Mouse (Mus musculus): ENCODE measurements around the gene Celsr3. TPM values are rescaled to one million over a fixed set of nuclear protein-coding genes. Genes with fewer than 3 reads are reported as not detected.
A peak's percentile ranks its signal among the peaks of the same experiment; 100 is the strongest.

Celsr3 gene
- polyA plus RNA-seq, 1 experiment from 2014 or later = 7.2 TPM

DNA sequence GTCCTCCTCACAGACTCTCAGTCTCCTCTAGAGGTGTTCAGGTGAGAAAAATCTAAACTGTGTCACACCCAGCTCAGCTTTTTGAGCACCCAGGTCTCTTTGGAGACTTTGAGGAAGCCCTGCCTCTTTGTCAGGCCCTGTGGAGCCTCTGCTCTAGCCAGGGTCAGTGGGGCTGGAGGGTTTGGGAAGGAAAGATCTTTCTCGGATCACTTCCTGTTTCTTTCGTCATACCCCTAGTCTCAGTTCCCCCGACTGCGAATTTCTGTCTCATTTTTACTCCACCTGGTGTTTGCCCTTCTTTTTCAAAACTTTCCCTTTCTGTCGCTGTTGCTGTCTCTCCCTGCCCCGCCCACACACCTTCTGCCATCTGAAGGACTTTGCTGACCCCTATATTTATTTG is 16.4 kb upstream of the Celsr3 start:
- no peak overlapping the region for H3K27ac ChIP-seq
- WGBS = 89% methylated on average over 6 of the region's 6 CpGs
- no peaks in the 10 kb centered on the region for H3K9me3 ChIP-seq
- peaks cover 16% of the 10 kb centered on the region for H3K4me1 ChIP-seq (replicated peaks)
- H3K4me3 ChIP-seq = peak overlapping the region; percentile 83; the same call in 1 of the 2 replicates
- no peak for DNase-seq (ENCODE audit: low spot score)
- H3K36me3 ChIP-seq = peaks cover 70% of the 10 kb centered on the region
- no peaks in the 10 kb centered on the region for H3K27me3 ChIP-seq (ENCODE audit: insufficient read depth, poor library complexity, severe bottlenecking)

DNA sequence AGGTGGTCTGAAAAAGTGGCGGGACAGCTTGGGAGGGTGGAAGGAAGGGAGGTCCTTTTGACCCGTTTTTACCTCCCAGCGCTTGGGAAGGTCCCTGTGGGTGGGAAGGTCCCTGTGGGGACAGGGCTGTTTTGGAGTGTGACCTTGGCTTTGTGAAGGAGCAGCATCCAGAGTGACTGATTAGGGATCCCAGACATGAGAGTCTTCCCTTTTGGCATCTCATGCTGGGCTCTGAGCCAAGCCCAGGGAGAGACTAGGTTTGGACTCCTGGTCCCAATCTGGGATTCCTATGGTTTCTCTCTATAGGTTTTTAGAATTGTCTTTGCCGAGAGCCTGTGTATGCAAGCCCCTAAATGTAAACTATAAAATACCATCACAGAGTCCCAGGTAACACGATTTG is 15.6 kb upstream of the Celsr3 start:
- WGBS = 78% methylated on average over 5 of the region's 5 CpGs
- Histone ChIP-seq H3K36me3 (peaks cover 70% of the 10 kb centered on the region), H3K9me3 (no peaks in the 10 kb centered on the region), H3K27ac (no peak overlapping the region), H3K4me3 (no peak overlapping the region), H3K4me1 (replicated peaks) (peaks cover 16% of the 10 kb centered on the region), H3K27me3 (ENCODE audit: insufficient read depth, poor library complexity, severe bottlenecking) (no peaks in the 10 kb centered on the region)
- DNase-seq (ENCODE audit: low spot score) = no peak

DNA sequence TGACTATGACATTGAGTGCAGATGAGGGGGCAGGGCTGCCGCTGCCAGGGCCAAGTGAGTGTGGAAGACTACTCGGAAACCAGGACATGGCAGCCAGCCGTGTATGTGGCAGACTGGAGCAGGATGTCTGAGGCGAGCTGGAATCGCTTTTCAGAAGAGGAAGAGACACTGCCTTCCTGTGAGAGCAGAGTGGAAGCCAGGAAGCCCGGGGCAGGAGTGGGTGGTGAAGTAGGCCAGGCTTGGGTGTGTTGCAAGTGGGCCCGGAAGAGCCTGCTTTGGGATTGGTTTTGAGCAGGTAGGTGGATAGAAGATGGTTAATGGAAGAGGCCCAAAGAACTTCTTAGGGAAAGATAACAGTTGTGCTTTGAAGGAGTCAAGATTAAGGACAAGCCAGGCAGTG is 10.6 kb upstream of the Celsr3 start:
- no peaks in the 10 kb centered on the region for H3K27me3 ChIP-seq (ENCODE audit: insufficient read depth, poor library complexity, severe bottlenecking)
- H3K9me3 ChIP-seq = no peaks in the 10 kb centered on the region
- DNase-seq (ENCODE audit: low spot score) = no peak
- no peak overlapping the region for H3K27ac ChIP-seq
- WGBS = 95% methylated on average over 7 of the region's 7 CpGs
- no peak overlapping the region for H3K4me3 ChIP-seq
- H3K4me1 ChIP-seq (replicated peaks) = no peaks in the 10 kb centered on the region
- H3K36me3 ChIP-seq = peaks cover 81% of the 10 kb centered on the region

DNA sequence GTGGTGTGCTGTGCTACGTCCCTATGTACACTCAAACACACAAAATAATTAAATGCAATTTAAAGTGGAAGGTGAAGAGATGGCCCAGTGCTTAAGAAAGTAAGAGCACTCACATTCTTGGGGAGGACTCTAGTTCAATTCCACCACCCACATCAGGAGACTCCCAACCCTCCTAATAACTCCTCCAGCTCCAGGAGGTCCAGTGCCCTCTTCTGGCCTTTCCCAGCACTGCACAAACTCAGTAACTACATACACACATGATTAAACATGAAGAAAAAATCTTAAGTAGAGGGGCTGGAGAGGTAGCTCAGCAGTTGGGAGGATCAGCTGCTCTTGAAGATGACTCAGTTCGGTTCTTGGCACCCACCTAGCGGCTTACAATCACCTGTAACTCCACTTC is 6.6 kb upstream of the Celsr3 start:
- H3K4me1 ChIP-seq (replicated peaks) = peaks cover 9% of the 10 kb centered on the region
- H3K36me3 ChIP-seq = peaks cover 44% of the 10 kb centered on the region
- 67% methylated on average over 3 of the region's 3 CpGs for WGBS
- peak; percentile 56 for DNase-seq (ENCODE audit: low spot score)
- peaks cover 18% of the 10 kb centered on the region for H3K27me3 ChIP-seq (ENCODE audit: insufficient read depth, poor library complexity, severe bottlenecking)
- H3K4me3 ChIP-seq = no peak overlapping the region
- no peak overlapping the region for H3K27ac ChIP-seq
- no peaks in the 10 kb centered on the region for H3K9me3 ChIP-seq

DNA sequence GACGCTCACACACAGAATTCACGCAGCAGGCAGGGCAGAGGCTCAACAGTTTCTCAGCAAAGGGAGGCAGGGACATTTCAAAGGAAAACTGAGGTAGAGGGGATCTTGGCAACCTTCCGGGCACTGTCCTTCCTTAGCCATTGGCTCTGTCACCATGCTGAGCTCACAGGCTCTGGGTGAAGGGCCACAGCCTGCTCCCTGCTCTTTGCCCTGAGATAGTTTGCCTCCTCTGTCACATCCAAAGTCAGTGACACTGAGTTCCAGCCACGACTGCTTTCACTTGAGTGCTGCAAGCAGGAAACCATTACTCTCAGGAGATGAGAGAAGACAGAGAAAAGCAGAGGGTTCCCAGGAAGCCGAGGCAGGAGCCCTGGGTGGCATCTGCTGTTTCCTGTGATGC is 6.0 kb upstream of the Celsr3 start:
- no peak overlapping the region for H3K27ac ChIP-seq
- H3K27me3 ChIP-seq (ENCODE audit: insufficient read depth, poor library complexity, severe bottlenecking) = peaks cover 24% of the 10 kb centered on the region
- H3K4me3 ChIP-seq = no peak overlapping the region
- peaks cover 15% of the 10 kb centered on the region for H3K4me1 ChIP-seq (replicated peaks)
- WGBS = 70% methylated on average over 5 of the region's 5 CpGs
- no peak for DNase-seq (ENCODE audit: low spot score)
- H3K9me3 ChIP-seq = no peaks in the 10 kb centered on the region
- H3K36me3 ChIP-seq = peaks cover 38% of the 10 kb centered on the region

DNA sequence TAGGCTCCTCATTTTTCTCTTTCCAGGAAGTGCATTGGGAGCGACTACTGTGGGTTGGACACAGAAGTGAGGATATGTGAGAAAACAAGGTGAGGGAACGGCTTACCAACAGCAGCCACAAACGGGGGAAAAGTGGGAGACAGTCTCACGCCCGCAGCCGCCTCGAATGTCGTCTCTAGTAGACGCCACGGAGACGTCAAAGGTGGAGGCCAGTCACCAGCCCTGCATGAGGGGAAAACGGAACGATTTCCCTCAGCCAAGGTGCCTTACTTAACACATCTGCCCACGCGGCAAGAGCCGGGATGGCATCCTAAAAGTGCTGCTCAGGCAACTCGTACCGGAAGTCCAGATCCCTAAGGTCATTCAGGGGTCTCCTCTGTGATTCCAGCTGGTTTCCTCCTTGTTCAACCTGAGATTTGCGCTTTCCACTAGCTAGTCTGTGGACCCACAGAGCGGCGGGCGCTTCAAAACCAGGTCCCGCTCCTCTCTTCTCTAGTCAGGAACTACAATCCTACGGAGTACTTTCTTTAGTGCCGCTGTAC is 1.9 kb upstream of the Celsr3 start:
- Histone ChIP-seq H3K9me3 (no peaks in the 10 kb centered on the region), H3K27me3 (ENCODE audit: insufficient read depth, poor library complexity, severe bottlenecking) (peaks cover 64% of the 10 kb centered on the region), H3K4me1 (replicated peaks) (peaks cover 46% of the 10 kb centered on the region), H3K27ac (peak overlapping the region; percentile 88), H3K4me3 (peak overlapping the region; percentile 75), H3K36me3 (peaks cover 17% of the 10 kb centered on the region)
- DNase-seq (ENCODE audit: low spot score) = peak; percentile 29
- WGBS = 4% methylated on average over 25 of the region's 25 CpGs

DNA sequence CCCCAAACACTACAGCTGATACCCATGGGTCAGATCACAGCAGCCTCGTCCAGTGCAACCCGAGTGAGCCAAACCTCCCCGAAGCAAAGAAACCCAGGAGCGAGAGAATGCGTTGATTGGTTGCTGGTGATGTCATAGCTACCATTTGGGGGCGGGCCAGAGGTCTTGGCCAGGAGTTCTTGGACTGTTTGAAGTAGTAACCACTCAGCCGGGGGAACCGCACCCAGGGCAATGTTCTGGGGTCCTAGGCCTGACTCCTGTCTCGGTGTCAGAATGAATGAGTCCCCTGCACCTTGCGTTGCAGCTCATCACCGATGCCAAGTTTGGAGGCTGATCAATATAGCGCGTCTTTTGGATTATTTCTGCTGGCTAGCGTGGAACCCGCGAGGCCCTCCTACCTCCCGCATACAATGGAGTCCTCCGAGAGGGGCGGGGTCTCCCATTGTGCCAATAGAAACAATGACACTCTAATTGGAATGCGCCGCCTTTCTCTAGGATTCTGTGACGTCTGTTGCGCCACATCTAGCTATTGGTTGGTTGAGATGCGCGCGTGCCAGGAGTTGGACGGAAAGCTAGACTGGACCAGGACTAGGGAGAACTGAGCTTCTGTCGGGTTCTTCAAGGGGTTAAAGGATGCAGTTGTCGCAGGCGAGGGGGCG is 1.2 kb upstream of the Celsr3 start:
- peaks cover 71% of the 10 kb centered on the region for H3K27me3 ChIP-seq (ENCODE audit: insufficient read depth, poor library complexity, severe bottlenecking)
- WGBS = under 1% methylated on average over 31 of the region's 31 CpGs
- peak overlapping the region; percentile 88 for H3K27ac ChIP-seq

DNA sequence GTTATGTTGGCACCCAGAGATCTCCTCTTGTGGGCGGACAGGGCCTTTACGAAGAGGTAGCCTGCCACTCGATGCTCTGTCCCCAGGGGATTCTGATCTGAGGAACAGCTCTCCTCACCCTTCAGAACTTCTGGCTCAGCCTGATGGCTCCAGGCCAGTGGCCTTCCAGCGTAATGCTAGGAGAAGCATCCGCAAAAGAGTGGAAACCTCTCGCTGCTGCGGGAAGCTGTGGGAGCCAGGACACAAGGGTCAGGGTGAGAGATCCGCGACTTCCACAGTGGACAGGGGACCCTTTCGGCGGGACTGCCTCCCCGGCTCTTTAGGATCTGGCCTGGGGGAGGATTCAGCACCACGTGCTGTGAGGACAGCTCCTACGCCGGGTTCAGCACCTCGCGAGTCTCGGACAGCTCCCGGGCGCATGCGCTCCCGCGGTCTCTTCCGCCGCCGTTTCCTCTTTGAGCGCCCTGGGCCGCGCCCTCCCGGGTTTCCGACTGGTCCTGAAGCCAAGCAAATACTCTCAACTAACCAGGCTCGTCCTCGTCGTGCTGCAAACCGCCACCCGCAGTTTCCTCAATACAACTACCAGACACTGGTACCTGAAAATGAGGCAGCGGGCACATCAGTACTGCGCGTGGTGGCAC is 700 bp downstream of the Celsr3 start:
- peaks cover 26% of the 10 kb centered on the region for H3K36me3 ChIP-seq
- WGBS = 2% methylated on average over 39 of the region's 39 CpGs
- peak; percentile 84 for DNase-seq (ENCODE audit: low spot score)
- no peaks in the 10 kb centered on the region for H3K9me3 ChIP-seq
- H3K27me3 ChIP-seq (ENCODE audit: insufficient read depth, poor library complexity, severe bottlenecking) = peaks cover 90% of the 10 kb centered on the region
- H3K4me3 ChIP-seq = peak overlapping the region; percentile 75
- peaks cover 52% of the 10 kb centered on the region for H3K4me1 ChIP-seq (replicated peaks)
- H3K27ac ChIP-seq = peak overlapping the region; percentile 88

More for the DNA sequence above, 1.2 kb upstream of the Celsr3 start:
- Histone ChIP-seq H3K4me3 (peak overlapping the region; percentile 75), H3K9me3 (no peaks in the 10 kb centered on the region), H3K36me3 (peaks cover 24% of the 10 kb centered on the region), H3K4me1 (replicated peaks) (peaks cover 46% of the 10 kb centered on the region)
- DNase-seq (ENCODE audit: low spot score) = peak; percentile 84

DNA sequence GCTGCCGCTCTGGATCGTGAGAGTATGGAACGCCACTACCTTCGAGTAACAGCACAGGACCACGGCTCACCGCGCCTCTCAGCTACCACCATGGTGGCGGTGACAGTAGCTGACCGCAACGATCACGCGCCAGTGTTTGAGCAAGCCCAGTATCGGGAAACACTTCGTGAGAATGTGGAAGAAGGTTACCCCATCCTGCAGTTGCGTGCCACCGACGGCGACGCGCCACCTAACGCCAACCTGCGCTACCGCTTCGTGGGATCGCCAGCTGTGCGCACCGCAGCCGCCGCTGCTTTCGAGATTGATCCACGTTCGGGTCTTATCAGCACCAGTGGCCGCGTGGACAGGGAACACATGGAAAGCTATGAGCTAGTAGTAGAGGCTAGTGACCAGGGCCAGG is 1.3 kb downstream of the Celsr3 start:
- H3K27me3 ChIP-seq (ENCODE audit: insufficient read depth, poor library complexity, severe bottlenecking) = peaks cover 97% of the 10 kb centered on the region
- H3K27ac ChIP-seq = no peak overlapping the region
- DNase-seq (ENCODE audit: low spot score) = no peak
- H3K4me3 ChIP-seq = peak overlapping the region; percentile 75
- H3K9me3 ChIP-seq = no peaks in the 10 kb centered on the region
- WGBS = 12% methylated on average over 34 of the region's 34 CpGs
- peaks cover 32% of the 10 kb centered on the region for H3K36me3 ChIP-seq
- peaks cover 59% of the 10 kb centered on the region for H3K4me1 ChIP-seq (replicated peaks)

DNA sequence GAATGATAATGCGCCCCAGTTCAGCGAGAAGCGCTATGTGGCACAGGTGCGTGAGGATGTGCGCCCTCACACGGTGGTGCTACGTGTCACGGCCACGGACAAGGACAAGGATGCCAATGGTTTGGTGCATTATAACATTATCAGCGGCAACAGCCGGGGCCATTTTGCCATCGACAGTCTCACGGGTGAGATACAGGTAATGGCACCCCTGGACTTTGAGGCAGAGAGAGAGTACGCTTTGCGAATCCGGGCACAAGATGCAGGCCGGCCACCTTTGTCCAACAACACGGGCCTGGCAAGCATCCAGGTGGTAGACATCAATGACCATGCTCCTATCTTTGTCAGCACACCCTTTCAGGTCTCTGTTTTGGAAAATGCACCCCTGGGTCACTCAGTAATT is 1.8 kb downstream of the Celsr3 start:
- peaks cover 99% of the 10 kb centered on the region for H3K27me3 ChIP-seq (ENCODE audit: insufficient read depth, poor library complexity, severe bottlenecking)
- peaks cover 36% of the 10 kb centered on the region for H3K36me3 ChIP-seq
- no peak for DNase-seq (ENCODE audit: low spot score)
- WGBS = 63% methylated on average over 18 of the region's 18 CpGs
- H3K4me3 ChIP-seq = peak overlapping the region; percentile 75
- H3K4me1 ChIP-seq (replicated peaks) = peaks cover 63% of the 10 kb centered on the region
- no peak overlapping the region for H3K27ac ChIP-seq
- no peaks in the 10 kb centered on the region for H3K9me3 ChIP-seq

DNA sequence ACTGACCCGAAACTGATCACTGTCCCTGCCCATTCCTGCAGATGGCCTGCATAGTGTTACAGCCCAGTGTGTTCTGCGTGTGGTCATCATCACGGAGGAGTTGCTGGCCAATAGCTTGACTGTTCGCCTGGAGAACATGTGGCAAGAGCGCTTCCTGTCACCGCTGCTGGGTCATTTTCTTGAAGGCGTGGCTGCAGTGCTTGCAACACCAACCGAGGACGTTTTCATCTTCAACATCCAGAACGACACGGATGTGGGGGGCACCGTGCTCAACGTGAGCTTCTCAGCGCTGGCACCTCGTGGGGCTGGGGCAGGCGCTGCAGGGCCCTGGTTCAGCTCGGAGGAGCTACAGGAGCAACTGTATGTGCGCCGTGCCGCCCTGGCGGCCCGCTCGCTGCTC is 5.5 kb downstream of the Celsr3 start:
- DNase-seq (ENCODE audit: low spot score) = peak; percentile 15
- peaks cover 77% of the 10 kb centered on the region for H3K27me3 ChIP-seq (ENCODE audit: insufficient read depth, poor library complexity, severe bottlenecking)

DNA sequence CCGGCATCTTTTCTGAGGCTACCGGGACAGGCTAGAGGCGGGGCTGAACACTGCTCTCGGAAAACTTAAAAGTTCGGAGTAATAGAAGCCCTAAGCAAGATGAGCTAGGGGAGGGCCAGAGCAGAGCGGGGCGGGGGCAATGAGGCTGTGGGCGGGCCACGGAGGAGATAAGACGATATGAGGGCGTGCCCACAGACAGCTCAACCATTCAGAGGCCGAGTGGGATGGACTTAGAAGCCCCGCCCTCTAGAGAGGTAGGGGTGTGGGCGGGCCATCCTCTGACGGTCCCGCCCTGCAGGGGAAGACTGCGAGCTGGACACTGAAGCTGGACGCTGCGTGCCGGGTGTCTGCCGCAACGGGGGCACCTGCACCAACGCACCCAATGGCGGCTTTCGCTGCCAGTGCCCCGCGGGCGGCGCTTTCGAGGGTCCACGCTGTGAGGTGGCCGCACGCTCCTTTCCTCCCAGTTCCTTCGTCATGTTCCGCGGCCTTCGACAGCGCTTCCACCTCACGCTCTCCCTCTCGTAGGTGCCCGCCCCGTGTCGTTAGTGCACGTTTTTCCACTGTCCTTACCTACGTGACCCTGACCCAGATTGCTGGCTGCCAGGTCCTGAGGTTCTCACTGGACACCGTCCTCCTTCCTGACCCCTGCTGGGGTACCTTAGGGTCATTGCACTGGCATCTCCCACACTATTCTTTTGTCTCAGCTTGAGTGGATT is 6.4 kb downstream of the Celsr3 start:
- Histone ChIP-seq H3K4me3 (peak overlapping the region; percentile 63), H3K27me3 (ENCODE audit: insufficient read depth, poor library complexity, severe bottlenecking) (peaks cover 69% of the 10 kb centered on the region), H3K4me1 (replicated peaks) (peaks cover 26% of the 10 kb centered on the region), H3K36me3 (peaks cover 82% of the 10 kb centered on the region), H3K9me3 (no peaks in the 10 kb centered on the region), H3K27ac (no peak overlapping the region)
- 8% methylated on average over 46 of the region's 46 CpGs for WGBS
- peak; percentile 91 for DNase-seq (ENCODE audit: low spot score)

More for the DNA sequence above, 5.5 kb downstream of the Celsr3 start:
- H3K4me1 ChIP-seq (replicated peaks) = peaks cover 35% of the 10 kb centered on the region
- H3K4me3 ChIP-seq = peak overlapping the region; percentile 63
- no peaks in the 10 kb centered on the region for H3K9me3 ChIP-seq
- no peak overlapping the region for H3K27ac ChIP-seq
- H3K36me3 ChIP-seq = peaks cover 74% of the 10 kb centered on the region
- WGBS = 9% methylated on average over 23 of the region's 23 CpGs

DNA sequence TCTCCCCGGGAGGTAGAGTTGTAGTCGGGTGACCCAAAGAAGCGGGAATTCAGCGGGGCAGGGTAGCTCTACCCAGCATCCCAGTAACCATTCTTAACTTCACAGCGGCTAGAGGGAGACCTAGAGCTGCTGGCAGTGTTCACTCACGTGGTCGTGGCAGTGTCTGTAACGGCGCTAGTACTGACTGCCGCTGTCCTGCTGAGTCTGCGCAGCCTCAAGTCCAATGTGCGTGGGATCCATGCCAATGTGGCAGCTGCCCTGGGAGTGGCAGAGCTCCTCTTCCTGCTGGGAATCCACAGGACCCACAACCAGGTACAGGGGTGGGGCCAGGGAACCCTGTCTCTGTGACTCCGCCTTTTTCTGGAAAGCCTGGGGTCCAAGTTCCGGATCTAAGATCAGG is 16.9 kb downstream of the Celsr3 start:
- H3K36me3 ChIP-seq = peaks cover 100% of the 10 kb centered on the region
- WGBS = 18% methylated on average over 14 of the region's 14 CpGs

More for the DNA sequence above, 16.9 kb downstream of the Celsr3 start:
- H3K27ac ChIP-seq = no peak overlapping the region; the same call in 1 of the 2 replicates
- no peaks in the 10 kb centered on the region for H3K9me3 ChIP-seq
- peak overlapping the region; percentile 30; the same call in 1 of the 2 replicates for H3K4me3 ChIP-seq
- H3K4me1 ChIP-seq (replicated peaks) = peaks cover 21% of the 10 kb centered on the region
- no peak for DNase-seq (ENCODE audit: low spot score)
- H3K27me3 ChIP-seq (ENCODE audit: insufficient read depth, poor library complexity, severe bottlenecking) = peaks cover 32% of the 10 kb centered on the region
